Mouse (Mus musculus): ENCODE measurements at regions not wholly inside any gene's neighbourhood (a gene's known extent, or its start where the extent isn't known, plus 50 kb on each side); places are given as distances from the start of the nearest gene placed in this dataset.
"Not testable (repeated sequence)": the region's sequence is repeated elsewhere in the genome, so short reads cannot be mapped to it uniquely, and the experiment has no call there.

- no peak for DNase-seq (ENCODE audit: low read depth, low spot score)
Measured at GRCm38 (mm10) chr4:89621260-89621659, 58.0 kb upstream of the Dmrta1 start.

GRCm38 (mm10) chr4:89604721-89605120 is 74.5 kb upstream of the Dmrta1 start:
- no peak for DNase-seq (ENCODE audit: low read depth, low spot score)

GRCm38 (mm10) chr4:89575529-89575928 is 103.7 kb upstream of the Dmrta1 start:
- peak; percentile 60 for DNase-seq (ENCODE audit: low read depth, low spot score)

GRCm38 (mm10) chr4:89554711-89555466 is 124.3 kb upstream of the Dmrta1 start:
- no peak for DNase-seq (ENCODE audit: low read depth, low spot score)

- DNase-seq (ENCODE audit: low read depth, low spot score) = no peak
Measured at GRCm38 (mm10) chr4:89552556-89552955, 126.7 kb upstream of the Dmrta1 start.

- DNase-seq (ENCODE audit: low read depth, low spot score) = no peak
Measured at GRCm38 (mm10) chr4:89550515-89550914, 128.7 kb upstream of the Dmrta1 start.

- DNase-seq (ENCODE audit: low read depth, low spot score) = no peak
Measured at GRCm38 (mm10) chr4:89532462-89532861, 146.8 kb upstream of the Dmrta1 start.

- no peak for DNase-seq (ENCODE audit: low read depth, low spot score)
Measured at GRCm38 (mm10) chr4:89530050-89530911, 149.0 kb upstream of the Dmrta1 start.

GRCm38 (mm10) chr4:89527966-89528365 is 151.3 kb upstream of the Dmrta1 start:
- no peak for DNase-seq (ENCODE audit: low read depth, low spot score)

GRCm38 (mm10) chr4:89527326-89527725 is 151.9 kb upstream of the Dmrta1 start:
- DNase-seq (ENCODE audit: low read depth, low spot score) = no peak

GRCm38 (mm10) chr4:89525525-89525924 is 153.7 kb upstream of the Dmrta1 start:
- DNase-seq (ENCODE audit: low read depth, low spot score) = not testable (repeated sequence)

- peak; percentile 80 for DNase-seq (ENCODE audit: low read depth, low spot score)
Measured at GRCm38 (mm10) chr4:89524260-89525200, 154.7 kb upstream of the Dmrta1 start.

GRCm38 (mm10) chr4:89523423-89524259 is 155.6 kb upstream of the Dmrta1 start:
- DNase-seq (ENCODE audit: low read depth, low spot score) = no peak

- DNase-seq (ENCODE audit: low read depth, low spot score) = no peak
Measured at GRCm38 (mm10) chr4:89518027-89518426, 161.2 kb upstream of the Dmrta1 start.

GRCm38 (mm10) chr4:89515823-89516411 is 163.3 kb upstream of the Dmrta1 start:
- no peak for DNase-seq (ENCODE audit: low read depth, low spot score)

GRCm38 (mm10) chr4:89514981-89515380 is 164.3 kb upstream of the Dmrta1 start:
- no peak for DNase-seq (ENCODE audit: low read depth, low spot score)

GRCm38 (mm10) chr4:89510593-89510992 is 168.6 kb upstream of the Dmrta1 start:
- DNase-seq (ENCODE audit: low read depth, low spot score) = no peak

- no peak for DNase-seq (ENCODE audit: low read depth, low spot score)
Measured at GRCm38 (mm10) chr4:89509655-89510391, 169.4 kb upstream of the Dmrta1 start.

- peak; percentile 78 for DNase-seq (ENCODE audit: low read depth, low spot score)
Measured at GRCm38 (mm10) chr4:89508103-89508763, 171.0 kb upstream of the Dmrta1 start.

All from forelimb bud, embryonic 11.5 days (tissue).